Mouse (Mus musculus) embryonic facial prominence, embryonic 10.5 days (tissue): ENCODE data around the gene Nipsnap3b. TPM values are rescaled to one million over a fixed set of nuclear protein-coding genes. Genes with fewer than 3 reads are reported as not detected.

ENCODE experiments used
- DNase-seq: peaks from one replicate; pipeline ENCODE4 v3.0.0-alpha.2; 2017; ENCODE audit warnings: low spot score
- H3K27ac ChIP-seq: fragments of 300-500 bp; sonication (generic); replicated peaks from 2 replicates; pipeline ENCODE4 v1.5.1; 2016; ENCODE audit warnings: mild to moderate bottlenecking
- H3K27me3 ChIP-seq: fragments of 300-500 bp; sonication (generic); replicated peaks from 2 replicates; pipeline ENCODE4 v1.6.1; 2016; ENCODE audit warnings: low read depth, mild to moderate bottlenecking; ENCODE audit not compliant: poor library complexity, severe bottlenecking
- H3K36me3 ChIP-seq: fragments of 300-500 bp; sonication (generic); replicated peaks from 2 replicates; pipeline ENCODE4 v1.6.1; 2016; ENCODE audit warnings: mild to moderate bottlenecking, moderate library complexity
- H3K4me1 ChIP-seq: fragments of 300-500 bp; sonication (generic); 2 replicates; pipeline ENCODE4 v1.6.1; 2016
- H3K4me3 ChIP-seq: fragments of 300-500 bp; sonication (generic); 2 replicates; pipeline ENCODE4 v1.5.1; 2016; ENCODE audit warnings: mild to moderate bottlenecking, moderate library complexity
- H3K9me3 ChIP-seq: fragments of 300-500 bp; sonication (generic); 2 replicates; pipeline ENCODE4 v1.6.1; 2016; ENCODE audit warnings: mild to moderate bottlenecking
- WGBS: fragments of 180-500 bp; shearing (Covaris S2); methylation state at CpG from one replicate; pipeline ENCODE4 v1.1.7; 2016; 5-methylcytosine and 5-hydroxymethylcytosine counted together
- polyA plus RNA-seq: library from polyadenylated mRNA; unstranded; fragments of >200 nt; fragmentation: Nextera tagmentation; extraction: Ambion mirVana; gene quantifications from 2 replicates; pipeline ENCODE4 v1.2.1, GENCODE M21; 2016

The Nipsnap3b gene
- 76.4 and 77.5 TPM in 2 replicates for polyA plus RNA-seq

DNA sequence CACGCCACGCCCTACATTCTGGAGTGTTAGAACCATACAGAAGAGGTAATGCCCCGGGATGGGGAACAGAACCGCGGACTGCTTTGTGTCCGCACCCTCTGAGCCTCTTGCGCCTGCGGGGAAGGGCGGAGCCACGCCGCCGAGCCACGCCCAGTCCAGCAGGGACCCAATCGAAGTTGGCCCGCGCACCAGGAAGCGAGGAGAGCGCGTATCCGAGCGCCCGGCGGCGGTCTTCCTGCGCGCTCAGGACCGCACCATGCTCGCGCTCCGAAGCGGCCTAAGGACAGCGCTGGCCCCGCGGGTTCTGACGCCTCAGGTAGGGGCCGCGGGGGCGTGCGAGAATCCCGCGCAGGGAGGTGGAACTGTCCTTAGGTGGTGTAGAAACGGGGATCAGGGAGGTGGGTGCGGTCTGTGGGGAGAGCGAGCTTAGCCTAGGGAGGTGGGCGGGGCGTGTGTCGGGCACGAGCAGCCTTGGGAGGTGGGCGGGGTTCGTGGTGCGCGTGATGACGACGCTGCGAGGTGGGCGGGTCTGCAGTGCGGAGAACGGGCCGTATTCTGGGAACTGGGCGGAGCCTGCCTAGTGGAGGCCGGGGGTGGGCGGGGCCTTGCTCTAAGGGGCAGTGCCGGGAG is at the start of gene Nipsnap3b:
Gene Nipsnap3b (plus strand): TSS at position 149 of the 630 bp plus-strand sequence.
- H3K36me3 ChIP-seq: peaks cover 30% of the 10 kb centered on the region
- peak within 1 kb of the TSS; percentile 93 for H3K27ac ChIP-seq
- no peaks in the 10 kb centered on the region for H3K27me3 ChIP-seq
- H3K4me3 ChIP-seq: peak within 1 kb of the TSS; percentile 85
- peaks cover 6% of the 10 kb centered on the region for H3K4me1 ChIP-seq
- H3K9me3 ChIP-seq: peaks cover 5% of the 10 kb centered on the region; the same call in 1 of the 2 replicates
- peak; percentile 98 for DNase-seq
- WGBS: under 1% methylated on average over 63 of the region's 63 CpGs

DNA sequence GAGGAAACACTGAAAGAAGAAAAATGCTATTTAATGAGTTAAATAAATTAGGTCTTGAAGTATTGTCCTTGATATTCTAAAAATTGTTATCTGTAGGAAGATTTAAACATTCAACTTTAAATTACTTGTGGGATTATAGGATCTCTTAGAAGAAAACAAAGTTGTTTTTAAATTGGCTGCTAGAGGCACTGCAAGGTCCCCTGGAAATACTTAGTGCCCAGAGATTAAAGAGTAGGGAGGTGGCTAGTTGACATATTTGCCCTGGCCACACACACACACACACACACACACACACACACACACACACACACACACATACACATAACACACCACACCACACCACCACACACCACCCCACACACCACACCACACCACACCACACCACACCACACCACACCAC is 47.4 kb upstream of the Nipsnap3b start, which contains the start of gene Olfr270:
Gene Olfr270 (plus strand): TSS at position 301 of the 400 bp plus-strand sequence.
- Histone ChIP-seq H3K4me1 (no peaks in the 10 kb centered on the region), H3K9me3 (no peaks in the 10 kb centered on the region), H3K27me3 (no peaks in the 10 kb centered on the region), H3K36me3 (no peaks in the 10 kb centered on the region), H3K27ac (no peak within 1 kb of the TSS), H3K4me3 (no peak within 1 kb of the TSS)
- no peak for DNase-seq

DNA sequence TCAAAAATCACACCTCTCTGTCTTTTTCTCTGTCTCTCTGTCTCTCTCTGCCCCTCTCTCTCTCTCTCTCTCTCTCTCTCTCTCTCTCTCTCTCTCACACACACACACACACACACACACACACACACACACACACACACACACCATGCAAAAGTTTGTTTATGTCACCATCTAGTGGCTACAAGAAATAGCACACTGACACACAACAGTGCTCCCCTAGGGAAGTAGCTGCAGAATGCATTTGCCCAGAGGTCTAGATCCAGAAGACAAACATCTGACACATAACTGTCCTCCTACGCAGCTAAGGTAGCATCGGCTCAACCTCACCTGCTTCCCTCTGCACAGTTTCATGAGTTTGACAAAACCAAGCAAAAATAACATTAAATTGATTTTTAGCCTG is 26.5 kb upstream of the Nipsnap3b start:
- Histone ChIP-seq H3K9me3 (no peaks in the 10 kb centered on the region), H3K27me3 (no peaks in the 10 kb centered on the region), H3K27ac (no peak overlapping the region), H3K36me3 (no peaks in the 10 kb centered on the region), H3K4me1 (0 out of 2 replicates have a peak, but pooled peaks cover 6% of the 10 kb centered on the region), H3K4me3 (no peak overlapping the region)
- 78% methylated on average over 2 of the region's 2 CpGs for WGBS
- no peak for DNase-seq

DNA sequence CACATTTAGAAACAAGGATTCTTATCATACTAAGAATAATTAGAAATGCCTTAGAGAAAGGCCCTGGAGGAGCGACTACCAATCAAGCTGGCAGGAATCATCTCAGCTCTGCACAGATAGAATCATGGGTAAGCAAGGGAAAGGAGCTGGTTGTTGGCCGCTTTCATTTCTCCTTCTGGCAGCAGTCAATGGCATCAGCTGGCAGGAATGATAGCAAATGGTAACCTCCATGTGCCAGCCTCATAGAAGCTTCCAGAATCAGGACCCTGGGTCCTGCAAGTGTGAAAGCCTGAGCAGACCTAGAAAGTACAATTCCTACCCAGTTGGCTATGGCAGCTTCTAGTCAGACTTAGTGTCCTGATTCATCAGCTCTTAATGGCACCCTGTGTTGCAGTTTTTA is 25.4 kb upstream of the Nipsnap3b start:
- H3K27me3 ChIP-seq: no peaks in the 10 kb centered on the region
- H3K9me3 ChIP-seq: no peaks in the 10 kb centered on the region
- DNase-seq: no peak
- 0 out of 2 replicates have a peak, but pooled peaks cover 6% of the 10 kb centered on the region for H3K4me1 ChIP-seq
- H3K4me3 ChIP-seq: no peak overlapping the region
- no peak overlapping the region for H3K27ac ChIP-seq
- WGBS: 88% methylated on average over 2 of the region's 2 CpGs
- no peaks in the 10 kb centered on the region for H3K36me3 ChIP-seq

DNA sequence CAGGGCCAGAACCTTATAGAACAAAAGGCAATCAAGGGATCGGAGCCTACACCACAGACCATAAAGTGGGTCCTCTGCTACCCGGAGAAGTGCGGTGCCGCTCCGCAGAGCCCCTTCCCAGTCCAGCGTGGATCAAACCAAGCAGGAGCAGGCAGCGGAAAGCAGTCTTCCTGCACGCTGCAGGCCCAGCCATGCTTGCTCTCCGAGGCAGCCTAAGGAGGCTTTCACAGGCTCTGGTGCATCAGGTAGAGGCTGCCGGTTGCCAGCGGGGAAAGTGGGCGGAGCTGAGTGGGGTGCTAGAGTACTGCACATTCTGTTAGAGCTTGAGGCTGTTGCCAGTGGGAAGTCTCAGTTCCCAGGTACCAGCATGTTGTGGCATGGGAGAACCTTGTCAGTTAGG is 22.4 kb upstream of the Nipsnap3b start, which contains the start of gene Nipsnap3a:
Gene Nipsnap3a (plus strand): TSS at position 25 of the 400 bp plus-strand sequence.
- peak; percentile 39 for DNase-seq
- Histone ChIP-seq H3K4me3 (peak within 1 kb of the TSS; percentile 47), H3K4me1 (0 out of 2 replicates have a peak, but pooled peaks cover 6% of the 10 kb centered on the region), H3K36me3 (no peaks in the 10 kb centered on the region), H3K9me3 (no peaks in the 10 kb centered on the region), H3K27ac (peak within 1 kb of the TSS; percentile 51; the same call in 1 of the 2 replicates), H3K27me3 (no peaks in the 10 kb centered on the region)
- WGBS: 35% methylated on average over 12 of the region's 12 CpGs

DNA sequence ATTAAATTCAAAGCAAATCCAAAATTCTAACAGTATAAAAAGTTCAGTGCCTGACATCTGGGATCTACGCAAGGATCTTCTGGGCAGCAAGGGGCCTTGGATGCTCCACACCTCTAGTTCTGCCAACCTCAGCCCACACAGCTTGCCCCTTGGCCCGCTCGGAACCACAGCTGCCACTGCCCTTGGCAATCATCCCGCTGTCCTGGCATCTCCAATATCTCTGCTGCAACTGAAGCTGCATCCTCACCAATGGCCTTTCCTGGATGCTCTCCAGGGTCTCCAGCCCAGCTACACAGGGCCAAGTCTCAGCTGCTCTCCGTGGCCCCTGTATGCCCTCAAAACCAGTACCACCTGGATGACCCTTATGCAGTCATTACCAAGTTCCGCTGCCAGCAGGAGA is 12.2 kb upstream of the Nipsnap3b start:
- 94% methylated on average over 6 of the region's 6 CpGs for WGBS
- Histone ChIP-seq H3K4me1 (no peaks in the 10 kb centered on the region), H3K9me3 (no peaks in the 10 kb centered on the region), H3K27me3 (no peaks in the 10 kb centered on the region), H3K4me3 (no peak overlapping the region), H3K36me3 (no peaks in the 10 kb centered on the region), H3K27ac (no peak overlapping the region)
- DNase-seq: no peak

DNA sequence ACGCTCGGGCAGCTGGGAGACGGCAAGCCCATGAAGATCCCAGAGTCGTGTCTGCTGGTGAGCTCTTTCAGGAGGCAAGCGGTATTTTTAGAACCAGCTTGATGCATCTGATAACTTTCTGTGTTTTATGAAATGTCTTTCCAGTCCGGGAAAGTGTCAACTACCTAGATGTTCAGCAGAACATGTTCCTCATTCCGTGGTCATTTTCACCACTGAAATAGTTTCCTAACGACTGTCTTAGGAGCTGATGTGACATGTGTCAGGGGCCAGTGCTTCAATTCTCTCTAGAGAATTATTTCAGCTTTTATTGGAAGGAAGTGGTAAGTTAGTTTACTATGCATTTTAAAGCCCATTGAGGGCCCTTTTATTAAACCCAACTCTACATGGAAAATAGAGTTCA is 11.5 kb upstream of the Nipsnap3b start:
- 87% methylated on average over 8 of the region's 8 CpGs for WGBS
- DNase-seq: no peak
- Histone ChIP-seq H3K36me3 (no peaks in the 10 kb centered on the region), H3K27ac (no peak overlapping the region), H3K9me3 (no peaks in the 10 kb centered on the region), H3K27me3 (no peaks in the 10 kb centered on the region), H3K4me3 (no peak overlapping the region), H3K4me1 (no peaks in the 10 kb centered on the region)

DNA sequence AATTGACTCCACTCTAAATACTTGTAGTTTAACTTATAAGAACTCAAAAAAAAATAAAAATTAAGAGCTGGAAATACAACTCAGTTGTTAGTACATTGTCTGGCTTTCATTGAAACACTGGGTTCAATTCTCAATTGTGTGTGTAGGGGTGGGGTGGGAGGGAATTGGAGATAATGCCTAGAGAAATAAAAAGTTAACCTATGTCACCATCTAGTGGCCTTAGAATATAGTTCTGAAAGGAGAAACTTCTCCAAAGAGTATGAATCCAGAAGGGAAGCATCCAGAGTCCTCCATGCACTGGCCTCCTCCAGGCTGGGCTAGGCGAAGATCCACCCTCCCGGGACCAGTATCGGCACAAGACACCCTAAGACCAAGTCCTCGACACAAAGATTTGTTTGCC is 2.5 kb upstream of the Nipsnap3b start:
- WGBS: 76% methylated on average over 4 of the region's 4 CpGs
- no peak for DNase-seq
- Histone ChIP-seq H3K9me3 (no peaks in the 10 kb centered on the region), H3K4me1 (peaks cover 6% of the 10 kb centered on the region), H3K4me3 (no peak overlapping the region), H3K36me3 (peaks cover 3% of the 10 kb centered on the region; the same call in 1 of the 2 replicates), H3K27ac (no peak overlapping the region), H3K27me3 (no peaks in the 10 kb centered on the region)

DNA sequence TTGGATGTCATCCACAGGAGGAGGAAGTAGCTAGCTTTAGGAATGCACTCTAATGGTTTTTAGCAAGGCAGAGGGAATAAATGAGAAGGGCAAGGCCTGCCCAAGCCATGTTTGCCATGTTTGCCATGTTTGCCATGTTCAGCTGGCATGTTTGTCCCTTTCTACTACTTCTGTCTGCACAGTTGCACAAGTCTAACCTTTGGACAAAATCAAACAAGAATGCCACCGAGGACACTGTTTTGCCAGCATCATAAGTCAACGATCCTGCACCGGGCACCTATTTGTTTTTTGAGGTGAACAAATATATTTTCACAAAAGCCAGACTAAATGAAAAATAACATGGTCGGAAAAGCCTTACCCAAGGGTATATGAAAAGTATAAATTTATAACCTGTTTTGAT is 1.8 kb upstream of the Nipsnap3b start:
- Histone ChIP-seq H3K4me3 (no peak overlapping the region), H3K4me1 (peaks cover 6% of the 10 kb centered on the region), H3K27ac (no peak overlapping the region), H3K36me3 (peaks cover 10% of the 10 kb centered on the region), H3K9me3 (no peaks in the 10 kb centered on the region), H3K27me3 (no peaks in the 10 kb centered on the region)
- DNase-seq: no peak
- WGBS: 94% methylated on average over 4 of the region's 4 CpGs

DNA sequence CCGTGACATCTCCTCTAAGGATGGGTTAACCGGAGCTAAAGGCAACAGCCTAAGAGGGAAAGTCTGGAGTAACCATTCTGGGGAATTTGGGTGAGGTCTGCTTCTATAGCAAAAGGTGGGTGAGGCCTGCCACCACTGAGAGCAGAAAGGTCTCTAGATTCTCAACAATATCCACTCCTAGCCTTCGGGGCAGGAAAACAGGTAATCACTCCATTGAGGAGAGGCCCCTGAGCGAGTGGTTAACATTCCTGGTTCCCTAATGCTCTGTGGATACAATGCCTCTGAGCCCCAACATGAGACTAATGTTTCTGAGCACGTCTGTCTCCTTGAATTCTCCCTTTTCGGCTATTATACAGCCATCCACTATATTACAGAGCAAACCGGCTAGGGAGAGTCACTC is 2.7 kb downstream of the Nipsnap3b start:
- Histone ChIP-seq H3K4me3 (no peak overlapping the region), H3K36me3 (peaks cover 55% of the 10 kb centered on the region), H3K27me3 (no peaks in the 10 kb centered on the region), H3K27ac (no peak overlapping the region), H3K4me1 (peaks cover 6% of the 10 kb centered on the region), H3K9me3 (peaks cover 11% of the 10 kb centered on the region)
- no peak for DNase-seq
- WGBS: 93% methylated on average over 7 of the region's 7 CpGs

DNA sequence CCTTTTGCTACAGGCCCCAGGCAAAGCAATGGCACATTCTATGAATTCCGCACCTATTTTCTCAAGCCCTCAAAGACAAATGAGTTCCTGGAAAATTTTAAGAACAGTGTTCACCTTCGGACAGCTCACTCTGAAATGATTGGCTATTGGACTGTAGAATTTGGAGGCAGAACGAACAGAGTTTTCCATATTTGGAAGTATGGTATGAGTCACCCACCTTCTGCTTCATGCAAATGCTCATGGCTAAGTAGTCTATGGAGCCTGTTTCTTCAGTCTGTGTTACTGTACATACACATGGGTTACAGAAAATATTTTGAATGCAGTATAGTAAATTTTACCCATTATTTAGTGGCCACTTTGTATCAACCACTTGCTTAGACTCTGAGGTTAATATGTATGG is 3.3 kb downstream of the Nipsnap3b start:
- Histone ChIP-seq H3K27me3 (no peaks in the 10 kb centered on the region), H3K27ac (no peak overlapping the region), H3K4me3 (no peak overlapping the region), H3K9me3 (peaks cover 11% of the 10 kb centered on the region), H3K36me3 (peaks cover 61% of the 10 kb centered on the region), H3K4me1 (peaks cover 6% of the 10 kb centered on the region)
- DNase-seq: no peak
- 92% methylated on average over 3 of the region's 3 CpGs for WGBS

DNA sequence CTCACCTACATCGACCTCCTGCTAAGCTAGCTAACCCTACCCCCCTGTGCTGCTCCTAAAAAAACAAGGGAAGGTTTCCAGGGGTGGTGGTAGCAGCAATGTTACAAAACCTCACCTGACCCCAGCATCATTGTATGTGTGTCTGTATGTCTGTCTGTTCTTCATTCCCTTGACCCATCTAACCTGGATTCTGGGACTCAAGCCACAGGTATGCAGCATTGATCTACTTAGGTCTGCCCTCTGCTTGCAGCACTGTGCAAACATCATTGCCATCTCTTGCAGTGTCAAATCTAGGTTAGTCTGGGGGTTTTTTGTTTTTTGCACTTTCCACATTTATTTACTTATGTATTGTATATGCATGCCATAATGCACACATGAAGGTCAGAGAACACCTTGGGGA is 6.7 kb downstream of the Nipsnap3b start:
- no peak for DNase-seq
- Histone ChIP-seq H3K36me3 (peaks cover 87% of the 10 kb centered on the region), H3K27me3 (no peaks in the 10 kb centered on the region), H3K27ac (no peak overlapping the region), H3K4me3 (no peak overlapping the region), H3K9me3 (peaks cover 11% of the 10 kb centered on the region), H3K4me1 (no peaks in the 10 kb centered on the region)
- WGBS: 90% methylated on average over 1 of the region's 1 CpGs

DNA sequence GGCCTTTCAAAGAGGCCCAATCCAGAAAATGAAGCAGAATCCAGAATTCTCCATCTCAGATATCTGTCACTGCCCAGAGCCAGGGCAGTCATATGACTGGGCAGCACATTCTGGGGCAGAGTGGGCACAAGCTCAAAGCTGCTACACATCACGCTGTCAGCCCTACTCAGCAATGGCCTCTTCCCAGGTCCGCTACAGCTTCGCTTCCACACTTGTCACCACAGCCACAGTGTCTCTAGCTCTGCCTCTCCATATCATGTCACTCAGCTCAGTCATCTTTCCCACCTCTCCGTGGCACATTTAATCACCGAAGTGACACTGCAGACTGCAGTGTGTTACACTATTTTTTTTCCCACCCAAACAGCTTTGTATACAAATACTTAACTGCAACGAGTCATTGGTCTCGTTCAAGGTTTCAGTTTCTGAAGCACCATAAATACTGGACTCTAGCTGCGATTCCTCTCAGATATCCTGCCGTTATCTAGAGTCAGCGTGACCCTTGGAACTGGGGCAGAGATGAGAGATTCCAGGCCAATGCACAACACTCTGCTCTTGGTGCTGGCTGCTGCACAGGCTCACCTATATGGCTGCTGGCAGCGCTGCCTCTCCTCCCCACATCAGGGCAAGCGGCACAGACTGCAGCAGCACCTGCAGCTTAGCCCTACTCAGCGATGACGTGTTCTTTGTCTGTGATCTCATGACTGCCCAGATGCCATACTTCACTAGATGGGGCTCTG is 11.7 kb downstream of the Nipsnap3b start:
- no peaks in the 10 kb centered on the region for H3K4me1 ChIP-seq
- 93% methylated on average over 14 of the region's 14 CpGs for WGBS
- H3K9me3 ChIP-seq: no peaks in the 10 kb centered on the region
- peaks cover 52% of the 10 kb centered on the region for H3K36me3 ChIP-seq
- no peak for DNase-seq
- no peaks in the 10 kb centered on the region for H3K27me3 ChIP-seq
- H3K27ac ChIP-seq: no peak overlapping the region
- H3K4me3 ChIP-seq: no peak overlapping the region
